Mouse (Mus musculus) hindbrain, embryonic 11.5 days (tissue): ENCODE measurements around the gene Ascc2. TPM values are rescaled to one million over a fixed set of nuclear protein-coding genes. Genes with fewer than 3 reads are reported as not detected.
"Not testable (repeated sequence)": the region's sequence is repeated elsewhere in the genome, so short reads cannot be mapped to it uniquely, and the experiment has no call there.

Source experiments
- ATAC-seq: fragments of 200-750 bp; cut with Nextera tagmentation; 2 replicates; pipeline ENCODE4 v1.8.0; 2017; ENCODE audit warnings: mild to moderate bottlenecking, moderate TSS enrichment, moderate library complexity; ENCODE audit not compliant: low FRiP score
- DNase-seq: peaks from one replicate; pipeline ENCODE4 v3.0.0-alpha.2; 2015; ENCODE audit warnings: low spot score
- H3K27ac ChIP-seq: fragments of 300-500 bp; sonication (generic); 2 replicates; pipeline ENCODE4 v1.5.1; 2014; ENCODE audit warnings: mild to moderate bottlenecking, low read depth, low read length
- H3K27me3 ChIP-seq: fragments of 300-500 bp; sonication (generic); 2 replicates; pipeline ENCODE4 v1.6.1; 2014; ENCODE audit warnings: mild to moderate bottlenecking, low read length, moderate library complexity, mixed read lengths; ENCODE audit not compliant: control insufficient read depth, insufficient read depth
- H3K36me3 ChIP-seq: fragments of 300-500 bp; sonication (generic); 2 replicates; pipeline ENCODE4 v1.6.1; 2014; ENCODE audit warnings: mild to moderate bottlenecking, low read length, moderate library complexity, mixed read lengths; ENCODE audit not compliant: control insufficient read depth, insufficient read depth
- H3K4me1 ChIP-seq: fragments of 300-500 bp; sonication (generic); replicated peaks from 2 replicates; pipeline ENCODE4 v1.6.1; 2014; ENCODE audit warnings: low read length, mixed read lengths; ENCODE audit not compliant: control insufficient read depth, insufficient read depth
- H3K4me2 ChIP-seq: fragments of 300-500 bp; sonication (generic); replicated peaks from 2 replicates; pipeline ENCODE4 v1.6.1; 2014; ENCODE audit warnings: mild to moderate bottlenecking, low read depth, low read length
- H3K4me3 ChIP-seq: fragments of 300-500 bp; sonication (generic); 2 replicates; pipeline ENCODE4 v1.5.1; 2014; ENCODE audit warnings: low read depth, low read length
- H3K9ac ChIP-seq: fragments of 300-500 bp; sonication (generic); 2 replicates; pipeline ENCODE4 v1.6.1; 2014; ENCODE audit warnings: low read depth, low read length
- H3K9me3 ChIP-seq: fragments of 300-500 bp; sonication (generic); 2 replicates; pipeline ENCODE4 v1.6.1; 2016; ENCODE audit warnings: low read length; ENCODE audit not compliant: control insufficient read depth
- WGBS: fragments of 180-500 bp; shearing (Covaris S2); extraction: QIAGEN DNeasy Blood & Tissue Kit; methylation state at CpG from one replicate; pipeline ENCODE4 v1.1.7; 2014; 5-methylcytosine and 5-hydroxymethylcytosine counted together
- polyA plus RNA-seq: library from polyadenylated mRNA; unstranded; fragments of >200 nt; fragmentation: Nextera tagmentation; extraction: Ambion mirVana; gene quantifications from 2 replicates; pipeline ENCODE4 v1.2.1, GENCODE M21; 2014

Gene Ascc2
- polyA plus RNA-seq, 1 experiment from 2014 or later, result 31.5 TPM

DNA sequence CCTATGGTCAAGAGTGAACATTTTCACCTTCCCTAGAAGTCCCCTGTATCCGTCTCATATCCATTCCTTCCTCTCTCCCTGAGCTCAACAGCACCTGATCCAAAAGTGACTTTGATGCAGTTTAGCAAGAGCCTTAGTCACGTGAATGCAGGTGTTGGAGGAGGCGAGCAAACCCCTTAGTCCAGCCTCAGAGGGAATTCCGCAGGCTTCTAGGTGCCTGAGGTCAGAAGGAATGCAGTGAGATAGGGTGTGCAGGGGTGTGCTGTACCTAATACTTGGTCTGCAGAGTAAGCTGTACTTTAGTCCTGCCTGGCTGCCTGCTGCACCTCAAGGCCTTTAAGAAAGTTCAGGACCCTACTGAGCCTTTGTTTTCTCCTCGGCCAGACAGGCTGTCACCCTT is 6.2 kb downstream of the Ascc2 start:
- no peak for ATAC-seq
- no peaks in the 10 kb centered on the region for H3K4me1 ChIP-seq
- 60% methylated on average over 5 of the region's 5 CpGs for WGBS
- H3K9ac ChIP-seq, result no peak overlapping the region
- H3K27me3 ChIP-seq, result no peaks in the 10 kb centered on the region
- no peaks in the 10 kb centered on the region for H3K9me3 ChIP-seq
- H3K27ac ChIP-seq, result no peak overlapping the region
- no peaks in the 10 kb centered on the region for H3K36me3 ChIP-seq
- H3K4me3 ChIP-seq, result no peak overlapping the region
- DNase-seq, result no peak
- H3K4me2 ChIP-seq, result no peak overlapping the region

GRCm38 (mm10) chr11:4645180-4645579 is 7.6 kb downstream of the Ascc2 start:
- not testable (repeated sequence) for H3K4me2 ChIP-seq, H3K4me1 ChIP-seq, H3K27me3 ChIP-seq, H3K4me3 ChIP-seq, ATAC-seq, H3K9me3 ChIP-seq, H3K27ac ChIP-seq, H3K36me3 ChIP-seq, H3K9ac ChIP-seq, DNase-seq
- 85% methylated on average over 4 of the region's 6 CpGs for WGBS

DNA sequence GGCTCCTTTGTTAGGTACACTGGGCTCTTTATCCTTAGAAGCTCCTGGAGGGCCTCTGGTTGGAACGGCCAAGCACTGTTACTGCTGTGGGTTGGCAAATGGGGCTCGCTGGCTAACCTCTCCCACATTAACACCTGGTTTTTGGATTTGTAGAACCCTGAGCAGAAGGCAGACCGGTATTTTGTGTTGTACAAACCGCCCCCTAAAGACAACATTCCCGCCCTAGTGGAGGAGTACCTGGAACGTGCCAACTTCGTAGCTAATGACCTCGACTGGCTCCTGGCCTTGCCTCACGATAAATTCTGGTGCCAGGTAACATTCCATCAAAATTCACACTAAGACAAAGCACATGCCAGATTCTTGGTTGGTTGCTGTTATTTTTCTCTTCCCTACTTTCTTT is 8.9 kb downstream of the Ascc2 start:
- H3K9ac ChIP-seq, result no peak overlapping the region
- no peak overlapping the region for H3K27ac ChIP-seq
- H3K4me2 ChIP-seq, result no peak overlapping the region
- no peaks in the 10 kb centered on the region for H3K36me3 ChIP-seq
- no peak for ATAC-seq
- no peaks in the 10 kb centered on the region for H3K27me3 ChIP-seq
- no peak overlapping the region for H3K4me3 ChIP-seq
- DNase-seq, result no peak
- 89% methylated on average over 9 of the region's 9 CpGs for WGBS
- H3K9me3 ChIP-seq, result no peaks in the 10 kb centered on the region
- H3K4me1 ChIP-seq, result no peaks in the 10 kb centered on the region

GRCm38 (mm10) chr11:4659818-4660217 is 22.3 kb downstream of the Ascc2 start:
- Histone ChIP-seq H3K4me2 (no peak overlapping the region), H3K9me3 (no peaks in the 10 kb centered on the region), H3K36me3 (no peaks in the 10 kb centered on the region), H3K27me3 (no peaks in the 10 kb centered on the region), H3K9ac (no peak overlapping the region), H3K27ac (no peak overlapping the region), H3K4me1 (no peaks in the 10 kb centered on the region), H3K4me3 (no peak overlapping the region)
- DNase-seq (no peak), ATAC-seq (no peak)
- WGBS, result 93% methylated on average over 1 of the region's 1 CpGs

DNA sequence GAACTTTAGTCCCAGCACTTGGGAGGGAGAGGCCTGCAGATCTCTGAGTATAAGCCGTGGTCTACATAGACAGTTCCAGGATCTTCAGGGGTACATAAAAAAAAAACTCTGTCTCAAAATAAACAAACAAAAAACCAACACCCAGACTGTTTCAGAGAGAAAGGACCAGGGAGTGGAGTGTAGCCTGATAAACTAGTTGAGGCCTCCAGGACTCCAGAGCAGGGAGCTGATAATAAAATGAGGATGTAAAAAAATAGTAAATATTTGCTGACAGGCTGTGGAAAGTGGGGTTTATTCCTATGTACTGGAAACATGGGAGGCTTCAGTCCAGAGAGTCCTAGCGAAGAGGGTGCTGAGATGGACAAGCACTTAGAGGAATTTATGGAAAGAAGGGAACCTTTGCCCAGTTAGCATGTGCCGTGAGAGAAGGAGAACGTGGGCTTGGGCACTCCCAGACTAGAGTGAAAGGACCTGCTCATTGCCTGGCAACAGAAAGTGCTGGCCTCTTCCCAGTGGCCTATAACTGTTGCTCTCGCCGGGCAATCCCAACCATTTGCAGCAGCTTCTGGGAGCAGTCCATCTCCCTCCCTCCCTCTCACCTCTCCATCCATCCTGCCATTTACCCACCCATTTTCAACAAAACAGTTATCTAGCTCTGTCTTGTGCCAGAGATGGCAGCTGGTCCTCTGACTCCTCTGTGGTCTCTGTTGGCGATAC is 22.9 kb downstream of the Ascc2 start:
- Histone ChIP-seq H3K9ac (no peak overlapping the region), H3K4me3 (no peak overlapping the region), H3K36me3 (no peaks in the 10 kb centered on the region), H3K9me3 (no peaks in the 10 kb centered on the region), H3K4me2 (no peak overlapping the region), H3K27ac (no peak overlapping the region), H3K4me1 (no peaks in the 10 kb centered on the region), H3K27me3 (no peaks in the 10 kb centered on the region)
- no peak for ATAC-seq
- WGBS, result 85% methylated on average over 7 of the region's 7 CpGs
- no peak for DNase-seq

- no peak overlapping the region for H3K9ac ChIP-seq
- 94% methylated on average over 4 of the region's 4 CpGs for WGBS
- no peaks in the 10 kb centered on the region for H3K36me3 ChIP-seq
Measured at GRCm38 (mm10) chr11:4661324-4661723, 23.8 kb downstream of the Ascc2 start.

GRCm38 (mm10) chr11:4661871-4662495 is 24.4 kb downstream of the Ascc2 start:
- WGBS, result 87% methylated on average over 10 of the region's 10 CpGs
- no peaks in the 10 kb centered on the region for H3K36me3 ChIP-seq
- no peak overlapping the region for H3K9ac ChIP-seq

More at GRCm38 (mm10) chr11:4661324-4661723, 23.8 kb downstream of the Ascc2 start:
- Histone ChIP-seq H3K4me1 (no peaks in the 10 kb centered on the region), H3K4me2 (no peak overlapping the region), H3K27me3 (no peaks in the 10 kb centered on the region), H3K9me3 (no peaks in the 10 kb centered on the region), H3K27ac (no peak overlapping the region), H3K4me3 (no peak overlapping the region)
- DNase-seq, result no peak
- no peak for ATAC-seq

DNA sequence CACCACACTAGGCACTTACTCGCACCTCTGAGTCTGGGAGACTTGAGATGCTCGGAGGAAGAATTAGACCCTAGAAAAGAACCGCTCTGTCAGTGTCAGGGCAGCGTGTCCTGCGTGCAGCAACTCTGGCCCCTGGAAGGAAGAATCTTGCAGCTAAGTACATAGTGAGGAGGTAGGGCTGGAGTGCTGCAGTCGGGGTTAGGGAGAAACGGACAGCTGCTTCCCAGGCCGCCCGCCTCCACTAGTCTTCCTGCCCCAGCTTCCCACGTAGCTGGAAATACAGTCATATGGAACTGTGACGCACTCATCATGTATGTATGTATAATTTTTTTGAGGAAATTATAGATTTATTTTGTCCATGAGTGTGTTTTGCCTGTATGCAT is 24.9 kb downstream of the Ascc2 start:
- ATAC-seq, result no peak
- H3K4me2 ChIP-seq, result no peak overlapping the region

More at GRCm38 (mm10) chr11:4661871-4662495, 24.4 kb downstream of the Ascc2 start:
- no peak for DNase-seq
- no peak overlapping the region for H3K4me2 ChIP-seq
- H3K27ac ChIP-seq, result no peak overlapping the region
- H3K27me3 ChIP-seq, result no peaks in the 10 kb centered on the region
- no peaks in the 10 kb centered on the region for H3K4me1 ChIP-seq
- H3K4me3 ChIP-seq, result no peak overlapping the region
- no peaks in the 10 kb centered on the region for H3K9me3 ChIP-seq
- no peak for ATAC-seq

DNA sequence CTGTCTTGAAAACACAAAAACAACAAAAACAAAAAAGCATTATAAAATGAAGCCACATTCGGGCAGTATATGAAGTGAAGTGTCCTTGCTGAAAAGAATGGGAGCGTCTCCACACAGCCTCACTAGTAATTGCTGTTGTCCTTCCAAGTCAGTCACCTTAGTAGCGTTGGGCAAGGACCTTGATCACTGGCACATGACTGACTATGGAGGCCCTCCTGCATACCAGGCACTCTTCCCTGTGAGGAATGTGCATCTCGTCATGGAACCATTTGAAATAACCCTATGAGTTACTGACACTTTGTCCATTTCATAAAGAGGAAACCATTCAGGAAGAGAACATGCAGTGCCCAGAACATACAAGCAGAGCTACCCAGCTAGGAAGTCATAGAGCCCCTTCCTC is 34.2 kb downstream of the Ascc2 start:
- Histone ChIP-seq H3K4me1 (no peaks in the 10 kb centered on the region), H3K27me3 (no peaks in the 10 kb centered on the region), H3K4me2 (no peak overlapping the region), H3K4me3 (no peak overlapping the region), H3K9ac (no peak overlapping the region), H3K27ac (no peak overlapping the region), H3K36me3 (no peaks in the 10 kb centered on the region), H3K9me3 (no peaks in the 10 kb centered on the region)
- ATAC-seq, result no peak
- DNase-seq, result no peak
- 95% methylated on average over 4 of the region's 4 CpGs for WGBS

More for the DNA sequence above, 24.9 kb downstream of the Ascc2 start:
- whole genome bisulfite sequencing, result 96% methylated on average over 11 of the region's 11 CpGs
- Histone ChIP-seq H3K4me3 (no peak overlapping the region), H3K27ac (no peak overlapping the region), H3K9me3 (no peaks in the 10 kb centered on the region), H3K9ac (no peak overlapping the region), H3K4me1 (no peaks in the 10 kb centered on the region), H3K36me3 (no peaks in the 10 kb centered on the region), H3K27me3 (no peaks in the 10 kb centered on the region)
- no peak for DNase-seq
